In the genomic region with DNA sequence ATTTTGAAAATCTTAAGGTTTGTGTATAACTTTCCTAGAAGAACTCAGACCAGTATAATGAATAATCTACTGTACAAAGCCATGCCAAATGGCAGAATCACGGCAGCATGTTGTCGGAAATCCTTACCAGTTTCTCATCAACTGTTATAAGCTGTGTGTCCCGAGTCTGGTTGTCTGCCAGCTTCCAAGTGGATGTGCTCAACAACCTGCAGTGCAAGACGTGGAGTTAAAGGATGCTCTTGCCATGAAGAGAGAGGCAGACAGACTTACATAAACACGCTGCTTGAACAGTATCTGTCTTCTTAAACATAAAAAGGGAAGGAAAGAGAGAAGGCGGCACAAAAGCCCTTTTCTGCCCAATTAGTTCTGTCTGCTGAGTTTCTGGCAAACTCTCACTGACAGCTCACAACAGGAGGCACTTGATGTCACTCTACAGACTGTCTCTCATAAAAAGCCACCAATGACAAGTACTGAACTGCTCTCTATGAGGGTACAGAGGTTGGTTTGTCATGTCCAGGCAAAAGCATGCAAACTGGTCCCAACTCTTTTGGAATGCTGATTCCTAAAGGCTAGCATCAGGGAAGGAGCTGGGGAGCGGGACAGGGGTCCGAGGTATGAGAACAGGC, we compare ENCODE assay signal across 11 mouse cellular contexts. TPM values are rescaled to one million over a fixed set of nuclear protein-coding genes. Genes with fewer than 3 reads are reported as not detected.
DNase-seq lines count a peak whose midpoint lies in the region; ATAC-seq lines count a peak whose summit lies in the region.
"Had no signal": no experiment of that assay in that cellular context is flagged by ENCODE, and none has a peak within 500 bp of the region (broad histone marks: within the 10 kb centered on the region; RNA-seq: fewer than 3 reads in every experiment).

No protein-coding gene starts in this region.

- DNase-seq in frontal cortex, postnatal 25 days (ENCODE audit: low spot score in 2 of 2): no peak
- DNase-seq in brain, adult 2 months (ENCODE audit: low read depth, low spot score): peak; percentile 82
- peak; percentile 70 for DNase-seq in cerebellum, adult 9-11 months
- peak; percentile 21 to 46 for DNase-seq in layer of hippocampus, postnatal 10 days (ENCODE audit: low spot score in 2 of 2)
- no peak for DNase-seq in heart, postnatal 4 days
- no peak for DNase-seq in gastrocnemius, postnatal 36 days
- no peak for DNase-seq in heart, postnatal 10 days
- DNase-seq: B cell, adult 2 months; lung, postnatal 14 days; thymus, adult 2 months had no signal

- intact Hi-C loops in gastrocnemius, postnatal 36 days (cut with DNase I): no loop called here
- intact Hi-C loops in heart, postnatal 10 days (cut with DNase I): no loop called here

- peak; percentile 78 for ATAC-seq in frontal cortex, adult (ENCODE audit: low TSS enrichment)

RNA-seq across cellular contexts. Expression of a gene that starts 36.6 kb away (rescaled TPM):
- total RNA-seq in layer of hippocampus, postnatal 10 days (2021): 100 to 1,000 TPM; 175 to 198 TPM
- 100 to 1,000 TPM; 365 to 413 TPM for total RNA-seq in heart, postnatal 4 days (2021)
- total RNA-seq in gastrocnemius, postnatal 36 days (2021): 100 to 1,000 TPM; 332 to 337 TPM
- 100 to 1,000 TPM; 480 to 483 TPM for total RNA-seq in heart, postnatal 10 days (2021)

Comparison
In these comparisons a context has a peak if more than half of its experiments do, and no peak if none do; other contexts are left out.
1. DNase-seq: peak in brain, adult 2 months (single experiment), cerebellum, adult 9-11 months (single experiment) and layer of hippocampus, postnatal 10 days (2 of 2); none in frontal cortex, postnatal 25 days (0 of 2), heart, postnatal 4 days (single experiment), gastrocnemius, postnatal 36 days (0 of 2) and heart, postnatal 10 days (0 of 2).